Mouse (Mus musculus): ENCODE results near the gene Hivep3. TPM values are rescaled to one million over a fixed set of nuclear protein-coding genes. Genes with fewer than 3 reads are reported as not detected.

Hivep3 gene
- polyA plus RNA-seq, 1 experiment, result 20.9 TPM

GRCm38 (mm10) chr4:120151906-120152305 lies 418.3 kb downstream of the Hivep3 start:
- DNase-seq (ENCODE audit: low read depth), result no peak

DNA sequence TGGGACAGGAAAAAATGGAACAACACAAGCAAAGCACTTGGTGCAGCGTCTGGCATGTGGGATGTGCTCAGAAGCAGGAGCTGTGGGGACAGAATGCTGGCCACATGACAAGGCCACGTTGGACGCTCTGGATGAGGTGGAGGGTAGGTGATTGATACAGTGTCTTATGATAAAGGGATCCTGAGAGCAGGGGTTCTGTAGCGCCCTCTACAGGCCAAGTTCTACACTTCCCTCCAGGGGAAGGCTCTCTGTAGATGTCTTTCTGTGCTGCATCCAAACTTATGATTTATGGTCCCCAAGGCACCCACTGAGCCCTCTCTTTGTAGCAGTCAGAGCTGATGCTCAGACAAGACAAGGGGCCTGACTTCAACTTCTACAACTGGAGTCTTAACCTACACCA lies 419.1 kb downstream of the Hivep3 start:
- DNase-seq (ENCODE audit: low read depth), result no peak

GRCm38 (mm10) chr4:120153736-120154135 lies 420.2 kb downstream of the Hivep3 start:
- no peak for DNase-seq (ENCODE audit: low read depth)

GRCm38 (mm10) chr4:120158714-120159310 lies 425.2 kb downstream of the Hivep3 start:
- DNase-seq (ENCODE audit: low read depth), result no peak

GRCm38 (mm10) chr4:120161166-120161949 lies 427.8 kb downstream of the Hivep3 start, which contains the start of gene Edn2:
TSS of gene Edn2 (plus strand) at chr4:120161206.
- DNase-seq (ENCODE audit: low read depth), result peak; percentile 44

GRCm38 (mm10) chr4:120162586-120162985 lies 429.0 kb downstream of the Hivep3 start:
- no peak for DNase-seq (ENCODE audit: low read depth)

GRCm38 (mm10) chr4:120163242-120163641 lies 429.7 kb downstream of the Hivep3 start:
- DNase-seq (ENCODE audit: low read depth), result no peak

DNA sequence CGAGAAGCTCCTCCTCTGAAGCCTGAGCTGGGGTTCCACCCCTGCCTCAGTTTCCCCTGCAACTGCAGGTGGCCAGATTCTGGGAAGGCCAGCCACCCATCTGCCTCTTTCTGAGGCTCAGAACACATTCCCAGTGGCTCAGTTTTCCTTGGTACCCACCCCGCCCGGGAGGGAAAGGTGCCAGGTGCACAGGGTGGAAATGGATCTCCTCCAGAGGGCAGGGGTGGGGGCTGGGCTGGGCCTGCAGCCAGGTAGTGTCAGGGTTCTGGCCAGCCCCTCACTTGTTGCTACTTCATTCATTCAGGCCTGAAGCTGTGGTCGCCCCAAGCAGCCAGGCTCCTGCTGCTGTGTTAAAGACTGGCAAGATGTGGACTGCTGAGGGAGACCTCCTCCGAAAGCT lies 430.7 kb downstream of the Hivep3 start:
- DNase-seq (ENCODE audit: low read depth), result no peak

GRCm38 (mm10) chr4:120167778-120168177 lies 434.2 kb downstream of the Hivep3 start:
- DNase-seq (ENCODE audit: low read depth), result no peak

DNA sequence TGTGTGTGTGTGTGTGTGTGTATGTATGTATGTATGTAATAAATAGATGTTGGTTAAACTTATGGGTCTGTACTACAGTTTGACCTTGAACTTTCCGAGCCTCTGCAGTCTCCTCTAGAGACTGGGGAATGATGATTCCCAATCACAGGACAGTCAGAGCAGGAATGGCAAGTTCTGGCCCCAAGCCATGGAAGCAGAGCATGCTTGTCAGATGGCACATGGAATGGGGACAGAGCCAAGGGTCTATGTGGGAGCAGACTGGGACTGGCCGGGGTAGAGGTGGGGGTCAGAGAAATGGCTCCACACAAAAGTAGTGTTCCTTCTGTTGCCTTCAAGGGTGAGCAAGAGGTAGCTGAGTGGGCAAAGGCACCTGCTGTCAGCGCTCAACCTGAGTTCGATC lies 434.8 kb downstream of the Hivep3 start:
- no peak for DNase-seq (ENCODE audit: low read depth)

DNA sequence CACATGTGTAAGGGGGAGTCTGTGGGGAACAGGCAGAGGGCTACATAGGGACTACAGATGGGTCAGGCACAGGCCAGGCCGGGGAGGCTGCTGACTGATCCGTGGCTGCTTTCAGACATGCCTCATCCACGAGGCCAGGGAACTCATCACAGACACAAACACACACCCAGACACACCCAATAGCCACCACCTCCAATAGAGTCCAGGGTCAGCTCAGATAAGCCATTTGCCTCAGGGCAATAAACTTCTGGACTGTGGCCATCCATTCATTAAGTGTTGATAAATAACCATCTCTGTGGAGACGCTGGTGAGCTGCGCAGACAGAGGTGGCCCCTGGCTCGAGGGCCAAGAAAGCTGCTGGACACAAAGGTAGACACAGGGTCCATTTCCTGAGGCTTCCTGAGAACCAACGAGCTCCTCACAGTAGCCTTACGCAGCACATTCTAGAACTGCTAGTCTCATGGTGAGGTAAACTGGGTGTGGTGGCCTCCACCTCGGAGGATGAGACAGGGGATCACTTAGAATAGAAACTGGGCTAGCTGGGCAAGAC lies 436.9 kb downstream of the Hivep3 start:
- DNase-seq (ENCODE audit: low read depth), result no peak

- no peak for DNase-seq (ENCODE audit: low read depth)
Observed at GRCm38 (mm10) chr4:120172050-120172684, 438.6 kb downstream of the Hivep3 start.

GRCm38 (mm10) chr4:120179123-120179522 lies 445.5 kb downstream of the Hivep3 start:
- no peak for DNase-seq (ENCODE audit: low read depth)

GRCm38 (mm10) chr4:120180535-120180934 lies 447.0 kb downstream of the Hivep3 start:
- DNase-seq (ENCODE audit: low read depth), result no peak

GRCm38 (mm10) chr4:120184374-120184991 lies 450.9 kb downstream of the Hivep3 start:
- no peak for DNase-seq (ENCODE audit: low read depth)

GRCm38 (mm10) chr4:120186441-120186840 lies 452.9 kb downstream of the Hivep3 start:
- no peak for DNase-seq (ENCODE audit: low read depth)

GRCm38 (mm10) chr4:120186934-120187333 lies 453.4 kb downstream of the Hivep3 start:
- no peak for DNase-seq (ENCODE audit: low read depth)

Other genes with a start within 250 kb of the Hivep3 start
- gene Rimkla, start 241.2 kb upstream of the Hivep3 start, polyA plus RNA-seq (2012; rRNA removed), result 0.05 and 0.31 TPM in 2 replicates
- 14.0 and 15.0 TPM in 2 replicates for gene Foxj3, start 196.8 kb upstream of the Hivep3 start, polyA plus RNA-seq (2012; rRNA removed)
- 10.0 and 11.4 TPM in 2 replicates for gene Frg2f1, start 194.3 kb upstream of the Hivep3 start, polyA plus RNA-seq (2012; rRNA removed)
- 0.68 TPM in 1 of 2 replicates, not detected in the other for gene Guca2a, start 96.1 kb upstream of the Hivep3 start, polyA plus RNA-seq (2012; rRNA removed)
- 0.53 and 0.84 TPM in 2 replicates for gene Guca2b, start 74.8 kb upstream of the Hivep3 start, polyA plus RNA-seq (2012; rRNA removed)